Mouse (Mus musculus) CD8-positive naive resting alpha-beta T cell, adult 2 months (primary cell): ENCODE results near the gene Kif26b.

ENCODE experiments used
- DNase-seq, 2 experiments: peaks; one replicate each; pipeline ENCODE4 v3.0.0; 2022; ENCODE audit warnings: low read depth in 2 of 2, low spot score in 2 of 2

The Kif26b gene

DNA sequence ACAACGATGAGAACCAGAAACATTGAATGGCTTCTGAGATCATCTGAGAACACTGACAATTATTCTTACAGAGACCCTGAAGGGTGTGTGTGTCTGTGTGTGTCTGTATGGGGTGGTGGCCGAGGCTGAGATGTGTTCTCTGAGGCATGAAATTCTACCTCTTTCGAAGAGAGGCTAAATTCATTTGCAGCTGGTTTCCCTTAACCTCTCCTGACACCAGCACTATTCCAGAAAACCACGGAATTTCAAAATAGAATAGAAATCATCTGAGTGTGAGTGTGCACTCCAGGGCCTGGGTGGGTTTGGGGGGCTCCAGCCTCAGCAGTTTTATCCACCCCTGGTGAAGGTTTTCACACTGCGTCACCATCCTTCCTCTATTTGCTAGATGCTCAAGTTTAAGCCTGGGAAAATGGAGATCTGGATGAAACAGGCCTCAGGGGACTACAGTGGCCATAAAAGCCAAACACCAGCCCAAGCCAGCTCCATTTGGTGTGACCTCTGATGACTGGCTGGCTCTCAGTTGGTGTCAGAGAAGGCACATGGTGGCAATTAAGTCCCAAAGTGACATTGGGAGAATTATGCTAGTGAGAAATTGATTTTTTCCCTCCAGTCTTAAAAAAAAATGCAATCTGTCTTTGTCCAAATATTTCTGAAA is 56.6 kb downstream of the Kif26b start:
- no peak for DNase-seq

DNA sequence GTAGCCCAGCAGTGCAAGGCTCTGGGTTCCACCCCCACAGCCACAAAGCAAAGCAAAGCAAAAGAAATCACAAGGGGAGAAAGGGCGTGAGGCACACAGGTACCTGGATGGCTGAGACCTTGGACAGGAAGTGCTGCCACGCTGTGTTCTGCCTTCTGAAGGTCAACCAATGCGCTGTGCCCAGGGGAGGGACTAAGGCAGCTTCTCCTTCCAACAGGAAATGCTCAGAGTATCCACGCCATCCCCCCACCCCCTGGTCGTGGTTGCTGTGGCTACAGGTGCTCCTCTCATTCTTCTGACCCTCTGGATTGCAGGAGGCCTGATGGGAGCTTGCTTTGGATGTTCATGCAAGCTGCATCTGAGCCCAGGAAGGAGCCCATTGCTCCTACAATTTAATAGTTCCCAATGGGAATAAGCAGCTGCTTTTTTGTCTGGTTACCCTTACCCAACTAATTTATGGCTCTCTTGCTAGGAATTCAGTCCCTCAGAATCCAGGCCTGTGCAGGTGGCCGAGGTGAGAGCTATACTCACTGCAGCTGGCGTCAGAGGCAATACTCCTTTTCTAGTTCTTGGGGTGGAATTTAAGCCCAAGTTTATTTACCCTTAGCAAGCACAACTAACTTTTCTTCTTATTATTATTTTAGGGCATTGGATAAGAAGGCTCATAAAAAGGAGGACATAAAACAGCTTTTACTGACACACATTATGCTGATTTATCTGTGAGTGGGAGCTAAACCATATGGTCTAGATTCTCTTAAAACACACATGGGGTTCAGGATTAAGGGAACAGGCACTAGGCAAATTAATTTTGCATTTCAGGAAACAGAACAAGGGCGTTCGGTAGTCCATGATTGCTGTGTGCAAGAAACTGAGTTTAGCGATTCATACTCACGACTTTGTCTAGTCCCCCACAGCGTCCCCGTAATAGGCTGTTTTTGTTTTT is 61.6 kb downstream of the Kif26b start:
- DNase-seq = no peak

DNA sequence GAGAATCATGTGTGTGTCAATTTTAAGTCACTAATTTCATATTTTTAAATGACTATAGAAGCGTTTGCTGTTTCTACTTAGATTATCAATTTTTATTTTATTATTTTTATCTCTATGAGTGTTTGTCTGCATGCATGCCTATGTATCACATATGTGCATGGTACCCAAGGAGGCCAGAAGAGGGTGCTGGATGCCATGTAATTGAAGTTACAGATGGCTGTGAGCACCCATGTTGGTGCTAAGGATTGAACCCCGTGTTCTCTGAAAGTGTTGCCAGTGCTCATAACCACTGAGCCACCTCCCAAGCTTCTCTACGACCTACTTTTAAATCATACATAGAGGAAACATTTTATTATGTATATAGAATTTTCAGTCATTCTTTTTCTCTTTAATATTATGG is 68.2 kb downstream of the Kif26b start:
- no peak for DNase-seq

DNA sequence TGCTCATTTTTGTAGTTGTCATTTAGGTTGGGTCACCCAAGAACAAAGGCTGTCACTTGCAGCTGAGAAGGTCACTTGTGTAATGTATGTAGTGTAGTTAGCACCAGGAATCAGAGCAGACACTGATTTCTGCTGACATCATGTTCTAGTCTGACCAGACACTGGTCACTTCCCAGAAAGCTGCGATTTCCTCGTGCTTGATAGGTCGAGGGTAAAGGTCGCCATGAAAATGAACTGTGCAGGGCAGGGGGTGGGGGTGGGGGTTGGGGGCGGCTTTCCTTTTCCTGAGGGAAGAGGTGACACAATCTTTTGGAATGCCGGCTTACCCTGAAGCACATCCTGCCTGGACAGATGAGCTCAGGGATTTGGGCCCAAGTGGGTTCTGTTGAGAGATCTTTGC is 68.8 kb downstream of the Kif26b start:
- no peak for DNase-seq

DNA sequence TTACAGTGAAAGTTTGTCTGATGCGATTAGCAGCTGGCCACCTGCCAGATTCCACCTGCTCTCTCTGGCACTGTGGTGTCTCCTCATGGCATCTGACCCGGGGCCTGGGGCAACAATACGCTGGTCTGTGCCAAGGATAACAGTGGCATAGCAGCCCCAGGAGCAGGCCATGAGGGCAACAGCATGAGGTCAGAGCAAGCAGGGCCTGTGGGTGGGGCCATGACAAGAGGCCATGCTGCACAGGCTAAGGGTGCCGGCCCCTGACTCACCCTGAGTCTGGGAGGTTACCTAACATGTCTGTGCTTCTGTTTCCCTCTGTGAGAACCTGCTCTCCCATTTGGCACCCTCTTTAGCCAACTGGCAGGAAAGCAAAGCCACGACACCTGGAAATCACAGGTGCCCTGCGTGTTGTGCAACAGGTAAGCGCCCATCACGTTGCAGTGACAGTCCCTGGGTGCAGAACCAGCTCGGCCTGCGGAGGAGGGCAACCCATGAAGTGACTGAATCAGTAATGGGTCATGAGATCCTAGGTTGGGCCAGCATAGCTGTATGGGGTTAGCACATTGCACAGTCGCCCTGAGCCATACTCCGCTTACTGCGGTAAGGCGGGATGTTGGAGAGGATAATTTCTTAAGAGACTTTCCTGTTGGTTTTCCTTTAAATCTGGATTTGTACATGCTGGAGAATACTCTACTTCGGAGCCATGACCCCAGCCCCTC is 72.1 kb downstream of the Kif26b start:
- no peak for DNase-seq

DNA sequence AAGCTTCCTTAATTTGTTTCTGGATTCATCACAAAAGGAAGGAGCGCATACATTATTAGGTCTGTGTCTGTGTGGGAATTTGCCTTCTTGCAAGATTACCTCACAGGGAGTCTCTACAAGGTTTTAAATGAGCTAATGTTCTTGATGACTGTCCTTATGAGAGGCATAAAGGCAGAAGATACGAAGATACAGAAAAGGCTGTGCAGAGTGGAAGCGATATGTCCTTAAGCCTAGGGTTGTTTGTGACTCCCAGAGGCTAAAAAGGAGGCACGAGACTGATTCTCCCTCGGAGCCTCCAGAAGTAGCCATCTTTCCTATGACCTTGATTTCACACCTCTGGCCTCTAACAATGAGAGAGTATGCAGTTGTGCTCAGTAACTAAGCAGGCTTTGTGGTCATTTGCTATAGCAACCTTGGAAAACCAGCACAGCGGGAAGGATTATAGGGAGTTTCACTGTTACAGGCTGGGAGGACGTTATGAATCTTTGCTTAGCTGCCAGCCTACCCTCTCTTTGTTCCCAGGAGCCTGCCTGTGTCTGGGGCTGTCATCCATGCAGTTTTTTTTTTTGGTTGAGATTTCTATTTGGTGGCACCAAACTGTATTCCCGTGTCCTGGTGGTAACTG is 80.3 kb downstream of the Kif26b start:
- no peak for DNase-seq

DNA sequence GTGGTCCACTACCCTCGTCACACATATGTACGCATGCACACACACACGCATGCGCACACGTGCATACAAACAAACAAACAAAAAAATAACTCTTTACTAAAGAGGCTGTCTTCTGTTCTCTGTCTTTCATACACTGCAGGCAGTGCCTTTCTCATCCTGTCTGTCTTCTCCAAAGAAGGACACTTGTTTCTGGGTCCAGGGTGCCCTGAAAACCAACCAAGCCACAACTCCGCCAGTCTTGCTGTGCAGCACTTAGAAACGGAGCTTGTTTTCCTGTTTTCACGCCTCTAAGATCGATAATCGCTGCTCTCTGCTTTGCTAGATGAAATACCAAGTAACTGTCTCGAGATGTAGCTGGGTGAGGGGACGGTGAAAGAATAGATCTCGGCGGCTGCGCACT is 82.6 kb downstream of the Kif26b start:
- DNase-seq = no peak

DNA sequence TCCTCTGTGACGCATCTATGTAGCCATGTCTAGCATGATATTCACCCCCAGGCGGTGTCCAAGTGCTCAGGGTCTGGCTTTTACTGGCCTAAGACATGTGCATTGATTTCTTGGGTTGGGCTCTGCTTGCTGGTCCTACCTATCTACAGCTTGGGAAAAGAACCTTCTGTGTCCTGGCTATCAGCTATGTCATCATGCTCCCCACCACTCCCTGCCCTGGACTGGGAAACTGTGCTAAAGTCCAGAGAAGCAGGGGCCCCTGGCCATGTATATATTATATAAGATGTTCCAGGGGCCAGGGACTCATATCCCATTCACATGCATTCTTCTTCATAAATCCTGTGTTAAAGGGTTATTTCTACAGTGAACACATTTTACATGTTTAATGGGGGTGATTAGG is 92.4 kb downstream of the Kif26b start:
- DNase-seq = no peak

DNA sequence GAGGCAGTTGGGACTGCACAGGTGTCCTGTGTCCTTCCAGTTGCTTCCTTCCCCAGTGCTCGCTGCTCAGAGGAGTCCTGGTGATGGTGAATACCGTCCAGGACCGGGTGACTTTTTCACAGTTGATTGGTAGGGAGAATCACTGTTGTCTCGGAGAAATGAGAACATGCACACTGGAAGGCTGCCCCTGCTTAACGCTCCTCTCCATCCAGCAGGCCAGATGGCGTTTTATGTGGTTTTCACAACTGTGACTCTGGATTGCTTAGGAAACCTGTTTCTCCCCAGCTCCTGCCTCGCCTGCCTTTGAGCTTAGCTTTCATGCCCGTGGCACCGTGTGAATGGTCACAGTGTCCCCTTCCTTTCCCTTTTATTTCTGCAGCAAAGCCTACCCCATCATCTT is 95.0 kb downstream of the Kif26b start:
- DNase-seq = no peak

DNA sequence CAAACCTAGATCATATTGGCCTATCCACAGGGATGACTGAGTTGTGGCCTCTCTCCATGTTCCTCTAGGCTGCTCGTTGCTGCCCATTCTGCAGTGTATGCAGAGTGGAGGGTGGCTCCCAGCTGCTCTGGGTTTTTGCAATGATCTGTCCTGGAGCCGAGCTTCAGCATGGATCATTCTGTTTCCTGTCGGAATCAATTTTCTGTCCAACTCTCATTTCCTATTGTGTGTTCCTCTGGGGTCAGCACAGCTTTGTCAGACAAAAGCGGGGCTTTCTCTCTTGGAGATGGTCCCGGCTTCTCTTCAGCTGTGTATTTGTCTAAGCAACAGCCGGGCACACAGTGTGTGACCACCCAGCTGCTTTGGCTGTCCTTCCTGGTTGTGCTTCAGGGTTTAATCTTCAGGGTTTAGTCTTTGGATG is 98.0 kb downstream of the Kif26b start:
- DNase-seq = no peak

DNA sequence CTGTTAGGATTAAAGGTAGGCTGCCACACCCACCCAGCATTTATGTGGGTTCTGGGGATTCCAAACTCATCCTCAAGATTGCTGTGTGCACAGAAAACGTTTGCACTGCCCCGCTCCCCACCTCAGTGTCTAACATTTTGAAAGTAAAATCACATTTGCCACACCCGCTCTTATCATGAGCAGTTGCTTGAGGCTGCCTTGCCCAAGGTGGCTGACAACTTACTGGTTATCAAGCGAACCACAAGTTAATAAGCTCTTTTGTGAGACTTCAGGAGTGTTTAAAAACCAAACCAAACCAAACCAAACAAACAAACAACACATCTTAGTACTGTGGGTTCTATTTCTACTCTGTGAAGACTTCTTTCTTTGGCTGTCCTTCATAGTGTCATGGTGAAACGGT is 101.1 kb downstream of the Kif26b start:
- DNase-seq = no peak

DNA sequence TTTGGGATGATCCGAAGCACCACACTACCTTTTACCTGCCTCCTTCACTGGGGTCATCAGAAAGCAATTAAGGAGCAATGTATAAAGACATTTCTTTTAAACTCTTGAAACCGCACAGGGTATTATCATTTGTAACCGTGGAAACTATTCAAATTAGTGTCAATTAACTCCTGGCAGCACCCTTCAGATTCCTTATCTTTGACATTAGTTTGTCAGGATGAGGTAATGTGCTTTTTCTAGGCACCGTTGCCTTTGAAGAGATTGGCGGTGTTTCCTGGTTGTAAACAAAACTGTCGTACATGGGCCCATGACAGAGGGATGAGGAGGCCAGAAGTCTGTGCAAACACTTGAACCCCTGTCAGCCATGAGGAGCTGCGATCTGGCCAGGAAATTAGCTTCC is 102.9 kb downstream of the Kif26b start:
- DNase-seq = no peak

DNA sequence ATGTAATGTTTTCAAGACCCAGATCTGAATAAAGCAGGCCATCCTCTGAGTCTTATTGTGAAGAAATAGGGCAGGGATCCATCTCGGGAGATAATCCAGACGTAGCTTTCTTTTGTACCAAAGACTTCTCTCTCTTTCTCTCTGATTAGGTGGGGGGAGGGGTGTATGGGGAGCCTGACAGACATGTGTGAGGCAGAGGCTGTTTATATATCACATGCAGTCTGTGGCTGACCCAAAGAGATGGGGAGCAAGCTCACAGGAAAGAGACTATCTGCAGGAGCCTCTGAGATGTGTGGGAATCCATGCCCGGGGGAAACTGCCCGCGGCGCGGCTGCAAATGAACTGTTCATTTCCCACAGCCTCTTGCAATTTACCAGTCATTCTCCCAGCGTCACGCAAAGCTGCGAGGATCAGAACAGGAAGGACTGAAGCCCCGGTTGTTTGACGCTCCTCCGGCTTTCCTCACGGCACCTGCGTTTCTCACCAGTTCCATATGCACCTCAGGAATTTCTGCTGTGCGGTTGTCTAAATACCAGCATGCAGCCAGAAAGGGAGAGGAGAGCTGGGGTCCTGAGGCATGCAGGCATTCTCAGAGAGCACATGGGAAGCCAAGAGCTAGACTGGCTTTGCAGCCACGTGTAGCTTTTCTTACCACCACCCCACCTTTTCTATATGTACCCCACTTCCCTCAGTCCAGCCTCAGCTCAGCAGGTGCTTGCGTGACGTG is 105.6 kb downstream of the Kif26b start:
- DNase-seq = no peak

DNA sequence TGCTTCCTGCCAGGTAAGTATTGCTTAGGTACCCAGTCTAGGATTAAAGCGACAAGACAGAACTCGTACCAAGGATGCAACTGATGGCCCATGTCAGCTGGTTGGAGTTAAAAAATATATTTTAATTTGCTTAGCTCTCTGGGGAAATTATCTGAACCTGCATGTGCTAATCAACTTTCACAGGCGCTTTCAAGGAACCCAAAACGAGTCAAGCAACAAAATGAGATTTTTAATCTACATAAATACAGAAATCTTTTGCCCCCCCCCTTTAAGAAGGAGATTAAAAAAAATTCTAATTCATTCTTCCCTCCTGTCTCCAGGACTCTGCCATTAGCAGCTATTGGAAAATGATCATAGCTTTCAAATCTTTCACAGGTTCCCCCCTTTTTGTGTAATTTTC is 106.5 kb downstream of the Kif26b start:
- no peak for DNase-seq

DNA sequence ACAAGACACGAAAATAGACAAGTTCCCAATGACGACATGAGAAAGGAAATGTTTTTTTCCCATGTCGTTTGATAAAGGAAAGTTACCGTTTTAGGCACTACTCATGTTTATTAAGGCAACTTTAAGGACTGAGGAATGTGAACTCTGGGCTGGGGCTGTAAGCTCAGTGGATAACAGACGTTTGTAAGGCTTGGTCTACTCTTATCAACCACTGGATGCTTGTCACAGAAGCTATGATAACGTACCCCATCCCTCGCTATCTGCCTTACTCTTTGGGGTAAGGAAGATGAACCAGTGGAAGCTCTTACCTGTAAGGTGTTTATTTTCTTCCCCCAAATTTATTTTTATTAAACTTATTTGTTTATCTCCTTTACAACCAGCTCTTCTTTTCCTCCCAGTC is 108.4 kb downstream of the Kif26b start:
- no peak for DNase-seq

DNA sequence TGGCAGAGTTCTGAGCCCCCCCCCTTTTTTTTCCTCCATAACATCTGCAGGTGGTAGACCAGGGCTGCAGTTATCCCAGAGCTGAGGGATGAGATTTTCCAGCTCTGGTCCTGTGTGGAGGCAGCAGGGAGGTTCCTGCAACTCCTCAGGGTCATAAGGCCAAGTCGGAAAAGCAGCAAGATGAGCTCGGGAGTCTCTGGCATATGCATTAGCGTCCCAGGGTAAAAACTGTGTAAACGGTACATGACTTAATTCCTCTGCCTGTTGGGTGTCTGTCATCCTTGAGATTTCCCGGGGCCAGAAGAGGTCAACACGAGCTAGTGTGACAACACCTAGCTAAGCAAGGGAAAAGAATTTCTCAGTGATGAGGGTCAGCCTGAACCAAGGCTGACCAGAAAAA is 111.0 kb downstream of the Kif26b start:
- DNase-seq = no peak

DNA sequence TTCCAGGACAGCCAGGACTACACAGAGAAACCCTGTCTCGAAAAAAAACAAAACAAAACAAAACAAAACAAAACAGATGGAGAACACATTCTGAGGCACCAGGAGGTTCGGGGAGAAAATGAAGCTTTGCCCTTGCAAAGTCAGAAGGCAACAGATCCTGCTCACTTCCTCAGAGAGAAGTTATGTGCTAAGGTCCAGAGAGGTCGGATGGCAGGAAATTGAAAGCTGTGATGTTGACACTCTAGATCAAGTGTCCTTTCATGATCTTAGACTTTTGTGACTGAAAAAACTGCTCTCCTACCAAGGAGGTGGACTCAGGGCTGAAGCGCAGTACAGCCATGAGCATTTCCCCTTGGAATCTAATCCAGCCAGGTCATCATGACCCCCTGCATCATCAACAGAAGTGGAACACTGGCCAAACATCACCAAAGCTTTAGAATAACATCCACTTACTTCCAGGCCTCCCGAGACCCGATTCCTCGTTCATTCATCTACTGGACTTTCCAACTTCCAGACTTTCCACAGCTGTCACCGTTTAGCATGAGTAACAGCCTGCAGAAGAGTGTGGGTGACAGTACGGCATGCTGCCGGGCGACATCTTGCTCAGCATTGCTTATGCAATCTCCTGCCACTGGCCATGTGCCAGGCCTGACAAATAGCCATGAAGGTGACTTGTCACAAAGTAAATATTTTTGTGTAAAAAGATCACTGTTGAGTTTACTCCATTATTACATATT is 112.0 kb downstream of the Kif26b start:
- DNase-seq = no peak

DNA sequence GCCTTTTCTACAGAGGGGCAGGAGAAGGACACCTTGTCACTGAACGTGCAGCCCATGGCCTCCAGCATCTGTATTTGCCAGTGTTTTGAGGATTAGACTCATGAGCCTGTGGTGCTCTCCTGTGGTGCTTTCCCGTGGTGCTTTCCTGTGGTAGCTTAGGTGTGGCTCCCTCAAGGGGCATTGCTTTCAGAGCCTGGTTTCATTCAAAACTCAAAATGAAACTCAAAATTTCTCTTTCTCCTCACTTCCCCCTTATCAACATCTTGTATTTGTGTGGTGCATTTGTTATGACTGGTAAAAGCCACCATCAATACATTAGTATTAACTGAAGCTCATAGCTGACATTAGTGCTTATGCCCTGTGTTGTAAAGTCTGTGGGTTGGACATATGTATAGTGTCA is 112.9 kb downstream of the Kif26b start:
- no peak for DNase-seq

DNA sequence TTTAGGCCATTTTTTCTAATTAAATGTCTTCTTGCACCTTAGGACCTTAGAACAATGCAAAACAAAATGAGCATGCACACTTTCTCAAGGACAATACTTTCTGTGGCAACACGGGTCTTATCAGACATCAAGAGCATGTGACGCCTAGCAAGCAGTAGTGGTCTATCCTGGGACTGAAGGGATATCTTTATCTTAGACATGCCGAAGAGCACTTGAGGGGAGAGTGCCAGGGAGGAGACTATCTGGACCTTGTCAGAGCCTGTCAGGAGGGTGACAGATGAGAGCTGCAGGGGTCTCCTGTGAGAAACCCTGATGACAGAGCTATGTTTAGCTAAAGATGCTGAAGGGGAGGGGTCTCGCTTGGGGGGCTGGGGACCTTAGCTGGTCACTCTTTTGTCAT is 116.0 kb downstream of the Kif26b start:
- DNase-seq = no peak

DNA sequence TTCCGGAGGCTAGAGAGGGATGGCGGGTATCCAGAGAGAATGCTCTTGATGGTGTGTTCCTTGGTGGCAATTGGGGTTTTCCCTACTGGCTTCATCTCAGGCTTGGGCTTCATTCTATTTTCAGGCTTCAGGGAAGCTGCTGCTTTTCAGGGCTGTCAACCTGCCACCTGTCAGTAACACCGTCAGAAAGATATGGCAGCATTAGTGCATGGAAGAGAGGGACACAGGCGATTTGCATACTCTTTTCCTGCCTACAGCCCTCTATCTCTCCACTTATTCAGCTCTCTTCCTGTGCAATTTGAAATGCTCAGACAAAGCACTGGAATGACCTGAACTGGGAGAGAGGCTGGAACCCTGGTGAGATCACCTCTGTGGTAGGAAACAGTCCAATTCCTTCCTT is 117.7 kb downstream of the Kif26b start:
- no peak for DNase-seq
